Comparison of ENCODE assay signal across 11 mouse cellular contexts in genomic region chr6:99171281-99171825, GRCm38 (mm10).
DNase-seq lines count a peak whose midpoint lies in the region; ATAC-seq and TF ChIP-seq lines count a peak whose summit lies in the region.
"Had no signal": no experiment of that assay in that cellular context is flagged by ENCODE, and none has a peak within 500 bp of the region (broad histone marks: within the 10 kb centered on the region; RNA-seq: fewer than 3 reads in every experiment).

No protein-coding gene starts in this region.

- no peaks in the 10 kb centered on the region for H3K36me3 ChIP-seq in liver, embryonic 11.5 days (ENCODE audit: control insufficient read depth, insufficient read depth, low read length)
- H3K36me3 ChIP-seq in MEL (ENCODE audit: control insufficient read depth in 1 of 2, insufficient read depth in 2 of 2, low read length in 2 of 2): peaks cover 0 to 25% of the 10 kb centered on the region in 2 experiments; a peak in 2 of 4 replicates
- H3K36me3 ChIP-seq in heart, postnatal 0 days (replicated peaks; ENCODE audit: control insufficient read depth, insufficient read depth, low read length): no peaks in the 10 kb centered on the region
- H3K36me3 ChIP-seq in small intestine, adult 2 months (ENCODE audit: control insufficient read depth, insufficient read depth, low read length): no peaks in the 10 kb centered on the region
- no peaks in the 10 kb centered on the region for H3K36me3 ChIP-seq in hindbrain, embryonic 13.5 days

- no peak for TF ChIP-seq EP300 in MEL (IDR thresholded peaks at IDR 0.05; ENCODE audit: low read depth in 1 of 2, low read length in 2 of 2)
- no peak for TF ChIP-seq EP300 in heart, postnatal 0 days (IDR thresholded peaks at IDR 0.05; ENCODE audit: low read depth)

- no peak for DNase-seq in liver, embryonic 11.5 days (ENCODE audit: low spot score)
- DNase-seq in liver (no peak), MEL (ENCODE audit: low read depth, low spot score) (no peak)
- no peak for DNase-seq in heart, postnatal 0 days (ENCODE audit: low spot score)
- DNase-seq in frontal cortex, postnatal 14 days (ENCODE audit: low spot score in 2 of 2): no peak
- no peak for DNase-seq in layer of hippocampus, adult 2 months (ENCODE audit: low spot score in 2 of 2)
- DNase-seq: adrenal gland, adult 8-10 months; cerebellum, postnatal 36 days; forebrain, postnatal 0 days had no signal

- H3K9ac ChIP-seq in liver, embryonic 11.5 days (ENCODE audit: low read depth, low read length): no peak overlapping the region
- H3K9ac ChIP-seq in MEL (ENCODE audit: control insufficient read depth, low read depth, low read length, poor library complexity, severe bottlenecking): no peak overlapping the region
- no peak overlapping the region for H3K9ac ChIP-seq in heart, postnatal 0 days (replicated peaks; ENCODE audit: low read depth, low read length)
- no peak overlapping the region for H3K9ac ChIP-seq in hindbrain, embryonic 13.5 days
- H3K9ac ChIP-seq: forebrain, postnatal 0 days had no signal

- TF ChIP-seq POLR2A in MEL (IDR thresholded peaks at IDR 0.05; ENCODE audit: control insufficient read depth in 1 of 2, insufficient read depth in 1 of 2, low read depth in 1 of 2, low read length in 2 of 2, poor library complexity in 1 of 2): no peak
- TF ChIP-seq POLR2A in small intestine, adult 2 months (IDR thresholded peaks at IDR 0.05; ENCODE audit: low read depth, low read length): no peak

- H3K4me3 ChIP-seq in liver, embryonic 11.5 days (ENCODE audit: low read depth, low read length): no peak overlapping the region
- no peak overlapping the region for H3K4me3 ChIP-seq in MEL (ENCODE audit: control insufficient read depth in 1 of 2, insufficient read depth in 1 of 2, low read depth in 2 of 2, low read length in 2 of 2)
- H3K4me3 ChIP-seq in heart, postnatal 0 days (ENCODE audit: low read depth, low read length): no peak overlapping the region
- no peak overlapping the region for H3K4me3 ChIP-seq in small intestine, adult 2 months (ENCODE audit: low read depth, low read length)
- H3K4me3 ChIP-seq in hindbrain, embryonic 13.5 days: no peak overlapping the region
- no peak overlapping the region for H3K4me3 ChIP-seq in layer of hippocampus, adult 2 months

- peaks cover 23% of the 10 kb centered on the region for H3K4me1 ChIP-seq in liver, embryonic 11.5 days (replicated peaks; ENCODE audit: control insufficient read depth, insufficient read depth, low read length)
- peaks cover 19 to 25% of the 10 kb centered on the region in 2 experiments for H3K4me1 ChIP-seq in MEL (ENCODE audit: control insufficient read depth in 1 of 2, insufficient read depth in 2 of 2, low read length in 2 of 2)
- peaks cover 33% of the 10 kb centered on the region for H3K4me1 ChIP-seq in heart, postnatal 0 days (ENCODE audit: control insufficient read depth, insufficient read depth)
- H3K4me1 ChIP-seq in small intestine, adult 2 months (ENCODE audit: control insufficient read depth, insufficient read depth, insufficient read length, low read length): peaks cover 16% of the 10 kb centered on the region; the same call in 1 of the 2 replicates
- H3K4me1 ChIP-seq in hindbrain, embryonic 13.5 days (replicated peaks): no peaks in the 10 kb centered on the region; the same call in 1 of the 2 replicates

- no peaks in the 10 kb centered on the region for H3K79me2 ChIP-seq in MEL (ENCODE audit: control insufficient read depth, insufficient read depth, low read length, poor library complexity)

- WGBS in liver, embryonic 11.5 days: 63% methylated on average over 6 of the region's 6 CpGs
- WGBS in heart, postnatal 0 days: 63% methylated on average over 6 of the region's 6 CpGs
- WGBS in small intestine, adult 2 months: 37% methylated on average over 6 of the region's 6 CpGs
- WGBS in hindbrain, embryonic 13.5 days: 77% methylated on average over 6 of the region's 6 CpGs

- no peak for TF ChIP-seq CTCF in MEL (IDR thresholded peaks at IDR 0.05 in 2 of 3, conservative IDR thresholded peaks at IDR 0.05 in 1 of 3; ENCODE audit: control insufficient read depth in 1 of 3, insufficient read depth in 1 of 3, low read depth in 2 of 3, low read length in 3 of 3, poor library complexity in 1 of 3, severe bottlenecking in 1 of 3)
- TF ChIP-seq CTCF in heart, postnatal 0 days (IDR thresholded peaks at IDR 0.05; ENCODE audit: low read depth): no peak
- TF ChIP-seq CTCF in small intestine, adult 2 months (IDR thresholded peaks at IDR 0.05; ENCODE audit: extremely low read depth, insufficient read length, insufficient replicate concordance, low read depth, low read length): no peak
- no peak for TF ChIP-seq CTCF in layer of hippocampus, adult 2 months (conservative IDR thresholded peaks at IDR 0.05)

- TF ChIP-seq RAD21 in MEL (IDR thresholded peaks at IDR 0.05; ENCODE audit: low read depth, low read length): no peak

- H3K4me2 ChIP-seq in liver, embryonic 11.5 days: peak overlapping the region; percentile 44; the same call in 1 of the 2 replicates
- H3K4me2 ChIP-seq in heart, postnatal 0 days (ENCODE audit: low read depth, low read length): no peak overlapping the region
- no peak overlapping the region for H3K4me2 ChIP-seq in hindbrain, embryonic 13.5 days

- no peaks in the 10 kb centered on the region for H3K9me3 ChIP-seq in liver, embryonic 11.5 days (ENCODE audit: control insufficient read depth, low read length)
- H3K9me3 ChIP-seq in MEL (replicated peaks; ENCODE audit: insufficient read depth, low read length): no peaks in the 10 kb centered on the region
- H3K9me3 ChIP-seq in heart, postnatal 0 days (replicated peaks; ENCODE audit: control insufficient read depth, low read length): no peaks in the 10 kb centered on the region
- H3K9me3 ChIP-seq in hindbrain, embryonic 13.5 days: no peaks in the 10 kb centered on the region

- H3K27ac ChIP-seq in liver, embryonic 11.5 days (ENCODE audit: low read depth, low read length): no peak overlapping the region
- peak overlapping the region; percentile 48; the same call in 1 of the 2 replicates for H3K27ac ChIP-seq in MEL (ENCODE audit: control insufficient read depth, low read depth, low read length)
- H3K27ac ChIP-seq in heart, postnatal 0 days (ENCODE audit: low read depth): peak overlapping the region; percentile 67
- H3K27ac ChIP-seq in small intestine, adult 2 months (ENCODE audit: insufficient read depth, low read depth, low read length): peak overlapping the region; percentile 51
- H3K27ac ChIP-seq in hindbrain, embryonic 13.5 days: no peak overlapping the region
- H3K27ac ChIP-seq in layer of hippocampus, adult 2 months: no peak overlapping the region

- ATAC-seq in liver, embryonic 11.5 days (replicated peaks; ENCODE audit: low FRiP score): no peak
- ATAC-seq in heart, postnatal 0 days (ENCODE audit: insufficient read depth, low read depth): no peak
- no peak for ATAC-seq in hindbrain, embryonic 13.5 days (ENCODE audit: low FRiP score)
- ATAC-seq: forebrain, postnatal 0 days had no signal

- no peaks in the 10 kb centered on the region for H3K27me3 ChIP-seq in liver, embryonic 11.5 days (replicated peaks; ENCODE audit: control insufficient read depth, insufficient read depth, low read length)
- no peaks in the 10 kb centered on the region for H3K27me3 ChIP-seq in MEL (ENCODE audit: control insufficient read depth in 1 of 2, insufficient read depth in 2 of 2, low read length in 2 of 2)
- H3K27me3 ChIP-seq in heart, postnatal 0 days (ENCODE audit: control insufficient read depth, insufficient read depth, low read length): no peaks in the 10 kb centered on the region
- no peaks in the 10 kb centered on the region for H3K27me3 ChIP-seq in small intestine, adult 2 months (ENCODE audit: control insufficient read depth, insufficient read depth, low read length)
- no peaks in the 10 kb centered on the region for H3K27me3 ChIP-seq in hindbrain, embryonic 13.5 days

TF ChIP-seq in MEL, 35 proteins besides CTCF, POLR2A, EP300 and RAD21:
- no peak for TF ChIP-seq JUND (IDR thresholded peaks at IDR 0.05; ENCODE audit: low read depth, low read length)
- no peak for TF ChIP-seq ETS1 (IDR thresholded peaks at IDR 0.05; ENCODE audit: low read depth, low read length)
- no peak for TF ChIP-seq GATA1 (IDR thresholded peaks at IDR 0.05; ENCODE audit: low read depth, low read length)
- TF ChIP-seq KAT2A (conservative IDR thresholded peaks at IDR 0.05; ENCODE audit: low read depth, low read length): no peak
- no peak for TF ChIP-seq ZC3H11A (IDR thresholded peaks at IDR 0.05; ENCODE audit: low read depth, low read length)
- no peak for TF ChIP-seq POLR2AphosphoS2 (IDR thresholded peaks at IDR 0.05; ENCODE audit: low read length)
- no peak for TF ChIP-seq UBTF (IDR thresholded peaks at IDR 0.05; ENCODE audit: borderline replicate concordance, insufficient read depth, low read depth, low read length)
- no peak for TF ChIP-seq GABPA (IDR thresholded peaks at IDR 0.05; ENCODE audit: low read depth, low read length)
- TF ChIP-seq POLR2AphosphoS5 (IDR thresholded peaks at IDR 0.05; ENCODE audit: borderline replicate concordance, low read depth, low read length): no peak
- TF ChIP-seq TAL1 (IDR thresholded peaks at IDR 0.05; ENCODE audit: low read length): no peak
- TF ChIP-seq MXI1 (IDR thresholded peaks at IDR 0.05; ENCODE audit: low read depth, low read length): no peak
- no peak for TF ChIP-seq SMC3 (IDR thresholded peaks at IDR 0.05; ENCODE audit: low read depth, low read length)
TF ChIP-seq in MEL: peak in this region for 0.

Comparison
In these comparisons a context has a peak if more than half of its experiments do, and no peak if none do; other contexts are left out.
1. H3K27ac ChIP-seq: peak in MEL (single experiment), heart, postnatal 0 days (single experiment) and small intestine, adult 2 months (single experiment); none in liver, embryonic 11.5 days (single experiment), hindbrain, embryonic 13.5 days (single experiment) and layer of hippocampus, adult 2 months (single experiment).